Mouse (Mus musculus): ENCODE data around the gene Fam166b. TPM values are rescaled to one million over a fixed set of nuclear protein-coding genes. Genes with fewer than 3 reads are reported as not detected.
A peak's percentile ranks its signal among the peaks of the same experiment; 100 is the strongest.

Gene Fam166b
- polyA plus RNA-seq, 1 experiment = 1.6 TPM

DNA sequence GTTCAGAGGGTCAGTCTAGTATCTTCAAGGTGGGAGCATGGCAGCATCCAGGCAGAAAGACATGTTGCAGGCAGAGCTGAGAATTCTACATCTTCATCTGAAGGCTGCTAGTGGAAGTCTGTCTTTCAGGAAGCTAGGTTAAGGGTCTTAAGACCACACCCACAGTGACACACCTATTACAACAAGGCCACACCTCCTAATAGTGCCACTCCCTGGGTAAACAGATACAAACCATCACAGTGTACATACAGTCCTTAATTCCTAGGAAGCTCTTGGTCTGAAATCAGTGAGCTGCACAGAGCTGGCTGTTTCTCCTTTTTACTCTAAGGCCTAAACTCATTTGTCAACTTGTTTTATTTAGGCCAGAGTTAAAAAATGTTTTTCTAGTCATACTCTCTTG is 42.0 kb downstream of the Fam166b start:
- H3K4me3 ChIP-seq (ENCODE audit: control insufficient read depth, low read depth, low read length) = no peak overlapping the region
- no peak for TF ChIP-seq POLR2A (IDR thresholded peaks at IDR 0.05; ENCODE audit: control insufficient read depth, low read depth, low read length)
- no peak for TF ChIP-seq CTCF (IDR thresholded peaks at IDR 0.05; ENCODE audit: control insufficient read depth, insufficient read depth, insufficient replicate concordance, low read depth, low read length)
- H3K27me3 ChIP-seq (ENCODE audit: control insufficient read depth, insufficient read depth, low read length) = no peaks in the 10 kb centered on the region
- no peak overlapping the region for H3K27ac ChIP-seq (ENCODE audit: control insufficient read depth, insufficient read depth, low read depth, low read length)
- H3K4me1 ChIP-seq (ENCODE audit: control insufficient read depth, insufficient read depth, low read length) = peaks cover 9% of the 10 kb centered on the region
- H3K36me3 ChIP-seq (ENCODE audit: control insufficient read depth, insufficient read depth, low read length) = no peaks in the 10 kb centered on the region; the same call in 1 of the 2 replicates

GRCm38 (mm10) chr4:43384541-43384940 is 44.4 kb downstream of the Fam166b start:
- TF ChIP-seq POLR2A (IDR thresholded peaks at IDR 0.05; ENCODE audit: control insufficient read depth, low read depth, low read length) (no peak), CTCF (IDR thresholded peaks at IDR 0.05; ENCODE audit: control insufficient read depth, insufficient read depth, insufficient replicate concordance, low read depth, low read length) (no peak)
- Histone ChIP-seq H3K27me3 (ENCODE audit: control insufficient read depth, insufficient read depth, low read length) (no peaks in the 10 kb centered on the region), H3K4me3 (ENCODE audit: control insufficient read depth, low read depth, low read length) (no peak overlapping the region), H3K4me1 (ENCODE audit: control insufficient read depth, insufficient read depth, low read length) (peaks cover 23% of the 10 kb centered on the region), H3K36me3 (ENCODE audit: control insufficient read depth, insufficient read depth, low read length) (no peaks in the 10 kb centered on the region), H3K27ac (ENCODE audit: control insufficient read depth, insufficient read depth, low read depth, low read length) (no peak overlapping the region)

DNA sequence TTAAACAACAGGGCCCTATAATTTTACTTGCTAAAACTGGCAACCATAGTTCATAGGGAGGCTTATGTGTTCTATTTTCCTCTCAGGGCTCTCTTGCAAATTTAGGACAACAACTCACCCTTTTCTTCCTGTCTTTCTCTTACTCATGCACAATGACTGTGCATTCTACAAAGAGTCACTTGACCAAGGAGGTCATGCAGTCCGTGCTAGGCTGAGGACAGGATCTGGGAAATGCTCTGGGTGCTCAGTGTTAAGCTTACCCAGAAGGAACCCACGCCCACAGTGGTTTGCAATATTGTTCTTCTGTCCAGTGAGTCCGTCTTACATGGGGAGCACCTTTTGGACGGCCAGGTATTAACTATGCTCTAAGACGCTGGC is 44.9 kb downstream of the Fam166b start:
- Histone ChIP-seq H3K27me3 (ENCODE audit: control insufficient read depth, insufficient read depth, low read length) (no peaks in the 10 kb centered on the region), H3K27ac (ENCODE audit: control insufficient read depth, insufficient read depth, low read depth, low read length) (no peak overlapping the region), H3K4me1 (ENCODE audit: control insufficient read depth, insufficient read depth, low read length) (peaks cover 23% of the 10 kb centered on the region), H3K36me3 (ENCODE audit: control insufficient read depth, insufficient read depth, low read length) (no peaks in the 10 kb centered on the region), H3K4me3 (ENCODE audit: control insufficient read depth, low read depth, low read length) (no peak overlapping the region)
- TF ChIP-seq CTCF (IDR thresholded peaks at IDR 0.05; ENCODE audit: control insufficient read depth, insufficient read depth, insufficient replicate concordance, low read depth, low read length) (no peak), POLR2A (IDR thresholded peaks at IDR 0.05; ENCODE audit: control insufficient read depth, low read depth, low read length) (no peak)

DNA sequence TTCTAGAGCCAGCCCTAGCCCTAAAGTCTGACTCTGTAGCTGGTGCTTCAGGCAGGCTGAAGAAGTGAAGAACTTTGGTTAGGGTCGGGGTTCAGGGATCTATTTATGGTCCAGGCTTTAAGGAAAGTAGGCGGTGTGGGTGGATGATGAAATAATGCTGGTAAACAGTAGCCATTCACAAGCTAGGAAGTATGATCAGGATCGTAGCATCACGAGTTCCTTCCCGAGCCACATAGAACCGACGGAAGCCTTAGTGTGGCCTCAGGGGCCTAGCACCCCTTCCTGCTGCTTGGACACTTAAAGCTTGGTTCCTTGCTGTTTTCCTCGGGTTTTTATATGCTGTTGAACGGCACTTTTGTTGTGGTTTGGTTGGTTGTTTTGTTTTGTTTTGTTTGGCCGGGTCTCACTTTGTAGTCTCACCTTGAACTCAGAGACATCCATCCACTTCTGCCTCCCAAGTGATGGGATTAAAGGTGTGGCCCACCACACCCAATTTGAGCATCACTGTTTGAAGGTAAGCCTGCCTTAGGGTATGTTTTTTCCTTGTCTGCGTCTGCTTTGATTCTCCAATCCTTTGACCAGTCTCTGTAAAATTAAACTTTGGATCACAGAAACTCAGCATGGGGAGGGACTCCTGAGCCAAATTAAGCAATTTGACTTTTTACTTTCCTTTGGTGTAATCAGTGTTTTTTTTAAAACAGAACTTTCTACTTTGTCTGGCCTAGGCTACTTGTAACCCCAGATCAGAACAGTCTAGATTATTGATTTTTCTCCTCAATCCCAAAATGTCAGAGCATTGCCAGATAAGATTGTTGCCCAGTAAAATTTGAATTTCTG is 45.5 kb downstream of the Fam166b start:
- peaks cover 23% of the 10 kb centered on the region for H3K4me1 ChIP-seq (ENCODE audit: control insufficient read depth, insufficient read depth, low read length)
- H3K36me3 ChIP-seq (ENCODE audit: control insufficient read depth, insufficient read depth, low read length) = no peaks in the 10 kb centered on the region
- peak overlapping the region; percentile 77 for H3K4me3 ChIP-seq (ENCODE audit: control insufficient read depth, low read depth, low read length)
- TF ChIP-seq CTCF (IDR thresholded peaks at IDR 0.05; ENCODE audit: control insufficient read depth, insufficient read depth, insufficient replicate concordance, low read depth, low read length) = no peak
- no peak for TF ChIP-seq POLR2A (IDR thresholded peaks at IDR 0.05; ENCODE audit: control insufficient read depth, low read depth, low read length)
- no peaks in the 10 kb centered on the region for H3K27me3 ChIP-seq (ENCODE audit: control insufficient read depth, insufficient read depth, low read length)
- peak overlapping the region; percentile 60 for H3K27ac ChIP-seq (ENCODE audit: control insufficient read depth, insufficient read depth, low read depth, low read length)

DNA sequence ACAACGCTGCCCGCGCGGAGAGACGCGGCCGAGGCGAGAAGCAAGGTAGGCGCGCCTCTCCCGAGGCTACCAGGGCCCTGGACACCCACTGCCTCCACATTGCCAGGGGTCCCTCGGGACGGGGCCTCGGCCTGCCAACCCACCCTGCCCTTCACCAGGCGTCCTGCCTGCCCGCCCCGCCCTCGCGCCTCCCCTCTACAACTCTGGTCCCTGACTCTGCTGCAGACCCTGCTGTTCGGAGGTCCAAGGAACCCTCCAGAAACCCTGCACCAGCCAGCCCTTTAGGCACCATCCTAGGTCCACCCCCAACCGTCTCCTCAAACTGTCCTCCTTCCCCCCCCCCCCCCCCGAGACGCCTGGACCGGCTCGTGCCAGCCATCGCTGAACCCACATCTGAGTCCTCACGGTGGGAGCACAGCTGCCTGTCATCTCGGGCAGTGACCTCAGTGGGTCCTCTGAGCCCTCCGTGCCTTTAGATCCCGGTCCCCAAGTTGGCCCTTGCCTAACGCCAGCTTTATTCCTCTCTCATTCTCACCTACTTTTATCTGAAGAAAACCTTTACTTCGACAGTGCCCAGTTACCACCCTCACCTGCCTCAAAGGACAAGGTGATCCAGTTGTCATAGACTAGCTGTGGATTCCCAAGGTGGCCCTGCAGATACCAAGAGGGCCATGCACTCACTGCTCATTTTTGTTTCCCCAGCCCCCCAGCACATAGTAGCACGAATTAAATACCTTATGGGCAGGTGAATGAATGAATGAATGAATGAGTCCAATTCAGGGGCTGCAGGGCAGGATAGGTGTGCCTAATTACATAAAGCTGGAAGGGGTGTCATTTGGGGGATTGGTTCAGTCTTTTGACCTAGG is 46.5 kb downstream of the Fam166b start:
- no peak for TF ChIP-seq CTCF (IDR thresholded peaks at IDR 0.05; ENCODE audit: control insufficient read depth, insufficient read depth, insufficient replicate concordance, low read depth, low read length)
- TF ChIP-seq POLR2A (IDR thresholded peaks at IDR 0.05; ENCODE audit: control insufficient read depth, low read depth, low read length) = no peak
- Histone ChIP-seq H3K36me3 (ENCODE audit: control insufficient read depth, insufficient read depth, low read length) (no peaks in the 10 kb centered on the region), H3K27me3 (ENCODE audit: control insufficient read depth, insufficient read depth, low read length) (no peaks in the 10 kb centered on the region), H3K27ac (ENCODE audit: control insufficient read depth, insufficient read depth, low read depth, low read length) (peak overlapping the region; percentile 81), H3K4me1 (ENCODE audit: control insufficient read depth, insufficient read depth, low read length) (peaks cover 23% of the 10 kb centered on the region), H3K4me3 (ENCODE audit: control insufficient read depth, low read depth, low read length) (peak overlapping the region; percentile 77)

GRCm38 (mm10) chr4:43381408-43382154 is 47.4 kb downstream of the Fam166b start, which contains the start of gene Rusc2:
TSS of gene Rusc2 (plus strand) at chr4:43381979.
- Histone ChIP-seq H3K36me3 (ENCODE audit: control insufficient read depth, insufficient read depth, low read length) (no peaks in the 10 kb centered on the region), H3K4me1 (ENCODE audit: control insufficient read depth, insufficient read depth, low read length) (peaks cover 23% of the 10 kb centered on the region), H3K27ac (ENCODE audit: control insufficient read depth, insufficient read depth, low read depth, low read length) (peak within 1 kb of the TSS; percentile 81), H3K4me3 (ENCODE audit: control insufficient read depth, low read depth, low read length) (peak within 1 kb of the TSS; percentile 77), H3K27me3 (ENCODE audit: control insufficient read depth, insufficient read depth, low read length) (no peaks in the 10 kb centered on the region)
- peak; percentile 61 for TF ChIP-seq POLR2A (IDR thresholded peaks at IDR 0.05; ENCODE audit: control insufficient read depth, low read depth, low read length)
- no peak for TF ChIP-seq CTCF (IDR thresholded peaks at IDR 0.05; ENCODE audit: control insufficient read depth, insufficient read depth, insufficient replicate concordance, low read depth, low read length)
